Mouse (Mus musculus): ENCODE data around the gene Hint1. TPM values are rescaled to one million over a fixed set of nuclear protein-coding genes. Genes with fewer than 3 reads are reported as not detected.
"Not testable (repeated sequence)": the region's sequence is repeated elsewhere in the genome, so short reads cannot be mapped to it uniquely, and the experiment has no call there.

The Hint1 gene
- 104 and 136 TPM in 2 replicates for total RNA-seq (2017)

DNA sequence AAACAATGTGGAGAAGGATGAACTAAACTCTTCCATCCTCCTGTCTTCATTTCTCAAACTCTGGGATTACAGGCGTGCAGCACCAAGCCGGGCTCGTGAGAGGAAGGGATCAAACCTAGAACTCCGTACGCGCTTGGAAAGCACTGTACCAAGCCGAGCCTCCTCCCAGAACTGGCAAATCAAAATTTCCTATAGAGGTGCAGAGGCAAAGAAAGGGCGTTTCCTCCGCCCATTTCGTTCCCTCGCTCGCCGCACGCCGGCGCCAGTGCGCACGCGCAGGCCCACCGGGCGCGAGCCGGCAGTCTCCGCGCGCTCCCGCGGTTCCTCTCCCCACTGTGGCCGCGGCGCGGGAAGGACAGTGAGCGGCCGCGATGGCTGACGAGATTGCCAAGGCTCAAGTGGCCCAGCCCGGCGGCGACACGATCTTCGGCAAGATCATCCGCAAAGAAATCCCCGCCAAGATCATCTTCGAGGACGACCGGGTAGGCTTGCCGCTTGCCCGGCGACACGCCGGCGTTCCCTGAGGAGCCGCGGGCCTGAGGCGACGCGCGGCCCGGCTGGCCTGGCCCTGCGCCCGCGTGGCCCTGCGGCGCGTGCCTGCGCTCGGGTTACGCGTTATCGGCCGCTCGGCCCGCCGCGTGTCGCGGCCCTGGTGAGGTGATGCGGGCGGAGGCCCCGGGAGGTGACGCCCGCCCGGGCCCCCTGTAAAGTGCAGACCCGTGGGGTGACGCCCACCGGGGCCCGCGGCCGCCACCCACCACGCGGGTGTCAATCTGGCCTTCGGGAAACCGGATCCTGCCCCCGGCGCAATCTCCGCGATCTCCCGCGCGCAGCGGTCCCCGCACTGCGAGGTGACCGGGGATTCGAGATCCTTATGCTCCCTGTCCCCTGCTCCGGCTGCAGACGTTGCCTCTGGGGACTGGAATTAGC, at the start of gene Hint1:
TSS of gene Hint1 (plus strand) at position 265 of the 930 bp plus-strand sequence.
- peak; percentile 71 for ATAC-seq (ENCODE audit: extremely low read depth, insufficient number of reproducible peaks, low FRiP score, poor library complexity, severe bottlenecking)

DNA sequence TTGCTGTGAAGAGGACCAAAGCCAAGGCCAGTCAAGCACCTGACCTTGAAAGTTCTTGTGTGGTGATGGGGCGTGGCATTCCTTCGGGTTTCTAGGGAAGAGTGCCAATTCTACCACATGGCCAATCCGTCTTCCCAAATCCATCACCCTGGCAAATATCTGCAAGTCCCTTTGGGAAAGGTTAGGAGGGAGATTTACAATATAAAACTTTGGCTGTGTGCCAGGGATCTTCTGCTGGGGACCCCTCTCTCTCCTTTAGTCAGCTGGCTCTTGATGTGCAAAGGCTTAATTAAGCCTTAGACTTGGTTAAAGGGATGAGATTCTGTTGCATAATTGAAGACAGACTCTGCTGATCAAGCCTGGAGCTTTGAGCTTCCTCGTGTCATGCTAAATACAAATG, 48.7 kb upstream of the Hint1 start:
- ATAC-seq (ENCODE audit: extremely low read depth, insufficient number of reproducible peaks, low FRiP score, poor library complexity, severe bottlenecking) = no peak

DNA sequence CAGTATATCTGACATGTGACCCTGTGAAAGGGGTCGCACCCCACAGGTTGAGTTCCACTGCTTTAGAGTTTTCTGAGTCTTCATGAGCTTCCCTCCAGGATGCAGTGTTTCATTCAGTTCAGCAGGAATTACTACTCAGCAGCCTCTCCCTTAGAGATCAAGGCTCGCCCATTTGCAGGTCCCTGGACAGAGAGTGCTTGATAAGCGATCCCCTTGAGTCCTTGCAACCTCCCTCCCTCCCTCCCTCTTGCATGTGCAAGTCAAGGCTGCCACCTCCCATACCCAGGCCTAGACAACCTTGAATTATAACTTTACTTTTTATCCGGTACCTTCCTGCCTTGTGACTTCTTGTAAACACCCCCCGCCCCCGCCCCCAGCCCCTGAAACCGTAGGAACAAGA, 46.7 kb upstream of the Hint1 start:
- ATAC-seq (ENCODE audit: extremely low read depth, insufficient number of reproducible peaks, low FRiP score, poor library complexity, severe bottlenecking) = no peak

DNA sequence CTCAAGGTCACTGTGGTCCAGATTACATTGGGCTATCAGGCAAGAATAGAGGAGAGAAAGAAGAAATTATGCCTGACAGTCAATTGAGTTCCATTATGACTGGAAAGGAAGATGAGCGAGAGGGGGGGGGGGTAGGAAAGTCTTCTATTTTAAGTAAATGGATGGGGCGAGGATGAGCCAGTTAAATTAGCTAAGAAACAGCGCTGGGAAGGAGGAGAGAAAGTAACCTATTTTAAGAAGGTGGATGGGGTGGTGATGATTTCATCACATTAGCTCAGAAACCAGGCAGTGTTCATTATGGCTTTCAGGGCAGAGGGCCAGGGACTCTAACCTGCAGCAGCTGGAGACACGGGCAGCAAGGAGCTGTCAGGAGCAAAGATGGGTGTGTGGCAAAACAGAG, 42.7 kb upstream of the Hint1 start:
- ATAC-seq (ENCODE audit: extremely low read depth, insufficient number of reproducible peaks, low FRiP score, poor library complexity, severe bottlenecking) = no peak

DNA sequence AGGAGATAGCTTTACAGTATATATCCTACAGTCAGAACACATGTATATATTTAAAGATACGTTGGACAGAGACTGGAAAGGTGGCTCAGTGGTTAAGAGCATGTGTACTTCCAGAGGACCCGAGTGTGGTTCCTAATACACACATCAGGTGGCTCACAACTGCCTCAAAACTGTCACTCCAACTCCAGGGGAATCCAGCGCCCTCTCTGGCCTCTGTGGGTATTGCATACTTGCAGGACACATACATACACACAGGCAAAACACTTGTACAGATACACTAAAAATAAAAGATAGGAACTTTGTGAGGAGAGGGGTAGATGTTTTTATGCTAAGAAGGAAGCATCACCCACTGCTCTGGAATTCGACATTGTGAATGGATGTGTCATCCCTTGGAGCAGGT, 40.4 kb upstream of the Hint1 start:
- no peak for ATAC-seq (ENCODE audit: extremely low read depth, insufficient number of reproducible peaks, low FRiP score, poor library complexity, severe bottlenecking)

DNA sequence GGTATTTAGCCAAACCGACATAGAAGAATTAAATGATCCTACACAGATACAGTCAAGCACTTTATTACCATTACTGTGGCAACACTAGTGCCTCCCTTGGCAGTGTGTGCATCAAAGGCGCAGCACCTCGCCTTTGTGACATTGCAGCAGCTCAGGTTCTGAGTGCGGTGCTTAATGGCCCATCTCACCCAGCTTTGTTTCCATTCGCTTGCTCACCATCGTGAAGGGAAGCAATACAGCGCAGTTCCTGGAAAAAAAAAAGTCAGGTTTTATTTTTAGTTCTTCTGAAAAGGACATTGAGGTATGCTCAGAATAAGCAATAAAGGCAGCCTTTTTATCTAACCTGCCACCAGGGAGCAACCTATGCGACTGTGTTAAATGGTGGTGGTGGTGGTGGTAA, 39.4 kb upstream of the Hint1 start:
- no peak for ATAC-seq (ENCODE audit: extremely low read depth, insufficient number of reproducible peaks, low FRiP score, poor library complexity, severe bottlenecking)

DNA sequence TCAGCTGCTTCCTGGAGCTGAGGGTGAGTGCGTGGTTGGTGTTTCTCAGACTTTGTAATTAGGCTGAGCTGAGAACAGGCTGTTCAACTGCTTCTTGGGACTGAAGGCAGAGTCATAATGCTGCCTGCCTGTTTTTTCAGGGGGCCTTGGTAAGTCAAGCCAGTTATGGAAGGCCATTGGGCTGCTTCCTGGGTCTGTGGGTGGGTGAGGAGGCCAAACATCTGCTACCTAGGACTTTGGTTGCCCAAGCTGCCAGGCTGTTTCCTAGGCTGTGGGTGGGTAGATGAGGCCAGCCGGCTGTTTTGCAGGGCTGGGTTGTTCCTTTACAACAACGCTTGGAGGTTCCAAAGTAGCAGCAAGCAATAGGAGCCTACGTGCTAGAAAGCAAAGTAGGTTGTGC, 32.4 kb upstream of the Hint1 start:
- no peak for ATAC-seq (ENCODE audit: extremely low read depth, insufficient number of reproducible peaks, low FRiP score, poor library complexity, severe bottlenecking)

DNA sequence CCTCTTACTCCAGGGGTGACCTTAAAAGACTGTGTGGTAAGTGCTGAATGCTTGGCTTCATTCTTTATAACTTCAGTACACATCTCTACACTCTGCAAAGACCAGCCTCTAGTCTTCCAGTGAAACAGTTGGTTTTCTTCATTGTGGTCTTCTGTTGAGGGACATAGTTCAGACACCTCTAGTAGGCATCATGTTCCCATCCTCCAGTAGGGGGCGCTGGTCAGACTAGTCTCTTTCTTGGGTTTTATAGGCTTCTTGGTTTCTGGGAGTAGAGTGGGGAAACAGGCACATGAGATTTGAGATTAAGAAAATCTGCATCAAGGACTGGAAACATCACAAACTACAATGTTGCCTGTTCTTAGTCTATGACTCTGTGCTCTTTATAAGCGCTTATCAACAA, 31.6 kb upstream of the Hint1 start:
- ATAC-seq (ENCODE audit: extremely low read depth, insufficient number of reproducible peaks, low FRiP score, poor library complexity, severe bottlenecking) = no peak

DNA sequence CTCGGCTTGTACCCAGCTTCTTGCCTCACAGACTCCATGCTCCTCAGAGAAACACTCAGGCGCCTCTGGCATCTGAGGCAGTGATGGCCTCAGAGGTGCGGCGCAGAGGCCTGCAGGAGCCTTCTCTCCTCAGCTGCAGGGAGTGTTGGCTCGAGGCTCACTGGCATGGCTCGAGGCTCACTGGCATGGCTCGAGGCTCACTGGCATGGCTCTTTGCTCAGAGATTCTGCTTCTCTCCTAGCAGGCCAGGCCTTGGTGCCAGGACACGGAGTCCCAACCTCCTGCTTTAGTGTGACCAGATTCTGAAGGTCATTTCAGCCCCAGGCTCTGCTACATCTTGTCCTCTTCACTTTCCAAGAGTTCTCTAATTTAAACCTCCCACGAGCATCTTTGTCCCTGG, 30.1 kb upstream of the Hint1 start:
- ATAC-seq (ENCODE audit: extremely low read depth, insufficient number of reproducible peaks, low FRiP score, poor library complexity, severe bottlenecking) = no peak

DNA sequence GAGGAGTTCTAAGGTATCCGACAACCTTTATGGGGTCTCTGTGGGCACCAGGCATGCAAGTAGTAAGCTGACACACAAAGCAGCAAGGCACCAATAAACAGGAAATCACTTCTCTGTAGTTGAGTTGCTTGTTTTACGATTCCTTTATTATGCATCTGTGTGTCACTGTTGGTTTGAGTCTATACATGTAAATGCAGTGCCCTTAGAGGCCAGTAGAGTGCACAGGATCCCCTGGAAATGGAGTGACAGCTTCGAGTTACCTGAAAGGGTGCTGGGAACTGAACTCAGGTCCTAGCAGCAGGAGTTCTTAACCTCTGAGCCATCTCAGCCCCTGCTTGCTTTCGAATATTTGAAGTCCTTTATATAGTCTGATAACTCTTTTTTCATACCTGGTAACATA, 26.5 kb upstream of the Hint1 start:
- ATAC-seq (ENCODE audit: extremely low read depth, insufficient number of reproducible peaks, low FRiP score, poor library complexity, severe bottlenecking) = no peak

DNA sequence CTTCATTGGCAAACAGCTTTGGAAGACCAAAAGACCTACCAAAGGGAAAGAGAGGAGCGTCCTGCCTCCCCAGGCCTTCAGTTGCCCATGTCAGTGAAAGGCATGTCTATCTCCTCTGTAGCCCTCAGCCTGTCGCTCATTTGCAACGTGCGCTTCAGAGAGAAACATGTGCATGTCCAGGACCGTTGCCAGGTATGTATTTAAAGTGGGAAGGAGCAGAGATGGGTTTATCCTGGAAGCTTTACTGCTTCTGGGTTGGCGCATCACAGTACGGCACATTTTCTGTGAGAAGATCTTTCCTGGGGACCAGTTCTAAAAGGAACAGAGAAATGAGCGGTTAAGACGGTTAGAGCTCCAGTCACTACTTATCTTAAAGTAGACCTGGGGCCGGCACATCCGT, 25.3 kb upstream of the Hint1 start:
- ATAC-seq (ENCODE audit: extremely low read depth, insufficient number of reproducible peaks, low FRiP score, poor library complexity, severe bottlenecking) = no peak

DNA sequence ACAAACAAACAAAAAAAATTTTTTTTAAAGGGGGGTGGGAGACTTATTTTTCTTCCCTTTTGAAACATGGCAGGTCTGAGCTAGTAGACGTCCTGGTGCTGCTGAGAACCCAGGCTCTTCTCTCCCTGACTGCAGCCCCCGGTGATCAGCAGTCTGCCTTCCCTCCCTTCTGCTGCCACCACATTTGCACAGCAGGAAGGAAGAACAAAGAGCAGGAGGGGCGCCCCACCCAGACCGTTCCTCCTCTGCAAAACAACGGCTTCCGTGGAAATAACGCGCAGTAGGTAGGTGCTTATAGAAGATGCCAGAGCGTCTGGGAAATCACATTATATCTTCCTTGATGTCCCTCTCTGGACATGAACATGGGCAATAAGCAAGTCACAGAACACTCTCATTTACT, 21.8 kb upstream of the Hint1 start:
- peak; percentile 71 for ATAC-seq (ENCODE audit: extremely low read depth, insufficient number of reproducible peaks, low FRiP score, poor library complexity, severe bottlenecking)

DNA sequence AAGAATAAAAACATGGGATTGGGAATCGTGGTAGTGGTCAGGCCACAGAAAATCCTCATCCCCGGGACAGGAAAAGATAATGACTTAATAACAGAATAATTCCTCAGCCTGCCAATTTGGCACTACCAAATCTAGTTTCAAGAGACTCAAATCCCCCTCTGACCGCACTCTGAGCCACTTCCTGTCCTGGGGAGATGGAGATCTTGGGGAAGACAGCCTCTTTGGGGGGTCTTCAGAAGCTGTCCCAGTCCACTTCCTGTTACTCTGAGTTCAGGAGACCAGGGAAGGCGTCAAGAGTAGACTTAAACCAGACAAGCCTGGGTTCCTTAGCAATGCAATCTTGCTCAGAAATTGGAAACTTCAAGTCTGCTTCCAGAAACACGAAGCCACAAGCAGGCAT, 21.2 kb upstream of the Hint1 start:
- no peak for ATAC-seq (ENCODE audit: extremely low read depth, insufficient number of reproducible peaks, low FRiP score, poor library complexity, severe bottlenecking)

DNA sequence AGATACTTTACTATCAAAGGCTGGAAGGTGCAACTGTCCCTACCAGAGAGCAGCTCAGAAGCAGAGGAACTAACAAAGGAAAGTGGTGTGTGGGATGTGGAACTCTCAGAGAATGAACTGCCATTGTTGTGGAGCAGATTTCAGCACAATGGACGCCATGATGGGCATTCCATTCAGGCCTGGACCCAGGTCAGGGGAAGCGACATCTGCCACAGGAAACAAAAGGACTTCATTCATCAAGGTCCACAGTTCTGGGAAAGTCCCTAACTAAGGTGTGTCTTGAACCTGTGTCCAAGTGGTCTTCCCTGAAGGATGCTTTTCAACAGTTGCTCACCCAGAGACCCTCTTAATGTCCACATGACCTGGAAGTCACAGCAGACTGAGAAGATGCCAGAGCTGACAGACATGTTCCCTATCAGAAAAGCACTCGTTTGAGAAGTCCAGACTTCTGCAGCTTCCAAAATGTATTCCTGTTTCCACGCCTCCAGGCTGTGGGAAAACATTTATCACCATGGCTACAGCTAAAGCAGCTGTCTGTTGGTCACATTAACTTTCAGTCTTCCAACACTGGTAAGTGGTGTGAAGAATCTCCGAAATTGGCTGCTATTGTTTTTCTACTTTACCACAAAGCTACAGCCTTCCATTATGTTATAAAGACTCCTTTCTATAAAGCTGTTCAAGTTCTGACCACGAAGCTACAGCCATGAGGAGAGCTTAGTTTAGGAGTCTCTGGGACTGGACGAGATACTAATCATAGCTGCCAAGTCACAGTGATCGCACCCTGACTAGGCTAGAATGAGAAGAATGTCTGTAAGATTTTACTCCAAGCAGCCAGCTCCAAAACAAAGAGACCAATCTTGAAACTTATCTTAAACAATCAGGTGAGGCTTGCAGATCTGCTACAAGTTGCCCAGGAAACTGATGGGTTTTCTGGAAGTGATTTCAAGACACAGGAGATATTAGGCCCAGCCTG, 20.4 kb upstream of the Hint1 start:
- no peak for ATAC-seq (ENCODE audit: extremely low read depth, insufficient number of reproducible peaks, low FRiP score, poor library complexity, severe bottlenecking)

DNA sequence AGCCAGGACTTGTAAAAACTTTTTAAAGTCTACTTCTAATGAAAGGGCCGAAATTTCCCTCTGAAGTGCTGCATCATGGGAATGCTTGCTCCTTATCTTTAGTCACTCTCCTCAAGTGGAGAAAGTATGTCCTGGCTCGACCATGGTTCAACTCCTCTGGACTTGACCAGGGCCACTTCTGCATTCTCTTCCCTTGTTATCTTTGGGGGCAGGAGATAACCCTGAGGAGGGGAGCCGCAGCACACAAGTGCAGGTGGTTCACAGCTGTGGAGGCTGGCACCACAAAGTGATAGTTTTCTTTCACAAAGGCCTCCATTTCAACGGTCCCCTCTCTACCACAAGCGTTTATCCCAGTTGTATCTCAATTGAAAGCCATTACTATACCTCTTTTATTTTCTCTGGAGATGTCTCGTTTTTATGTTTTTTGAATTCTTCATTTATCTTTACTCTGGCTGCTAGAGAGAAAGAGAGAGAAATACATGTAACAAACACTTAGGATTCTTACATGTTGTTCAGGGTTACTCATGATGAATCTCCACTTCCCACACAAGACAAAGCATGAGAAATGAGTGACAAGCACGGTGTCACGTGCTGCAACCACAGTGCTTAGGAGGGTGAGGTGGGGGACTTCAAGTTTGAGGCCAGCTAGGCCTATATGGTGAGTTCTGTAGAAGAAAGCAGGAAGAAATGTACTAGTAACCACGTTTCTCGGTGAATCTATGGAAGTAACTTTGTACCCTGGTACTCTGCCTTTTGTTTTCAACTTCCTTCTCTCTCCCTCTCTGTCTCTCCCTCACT, 16.0 kb upstream of the Hint1 start:
- ATAC-seq (ENCODE audit: extremely low read depth, insufficient number of reproducible peaks, low FRiP score, poor library complexity, severe bottlenecking) = no peak

DNA sequence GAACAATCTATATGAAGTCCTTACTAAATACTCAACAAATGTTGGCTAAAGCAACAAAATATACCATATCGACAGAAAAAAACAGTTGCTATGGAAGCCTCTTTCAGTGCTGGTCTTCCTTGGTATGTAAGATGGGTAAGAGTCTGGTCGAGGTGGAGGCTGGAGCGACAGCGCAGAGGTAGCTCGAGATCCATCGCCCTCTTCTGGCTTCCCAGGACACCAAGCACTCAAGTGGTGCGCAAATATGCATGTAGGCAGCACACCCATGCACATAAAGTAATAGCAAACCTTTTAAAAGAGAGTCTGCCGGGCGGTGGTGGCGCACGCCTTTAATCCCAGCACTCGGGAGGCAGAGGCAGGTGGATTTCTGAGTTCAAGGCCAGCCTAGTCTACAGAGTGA, 14.5 kb upstream of the Hint1 start:
- ATAC-seq (ENCODE audit: extremely low read depth, insufficient number of reproducible peaks, low FRiP score, poor library complexity, severe bottlenecking) = no peak

DNA sequence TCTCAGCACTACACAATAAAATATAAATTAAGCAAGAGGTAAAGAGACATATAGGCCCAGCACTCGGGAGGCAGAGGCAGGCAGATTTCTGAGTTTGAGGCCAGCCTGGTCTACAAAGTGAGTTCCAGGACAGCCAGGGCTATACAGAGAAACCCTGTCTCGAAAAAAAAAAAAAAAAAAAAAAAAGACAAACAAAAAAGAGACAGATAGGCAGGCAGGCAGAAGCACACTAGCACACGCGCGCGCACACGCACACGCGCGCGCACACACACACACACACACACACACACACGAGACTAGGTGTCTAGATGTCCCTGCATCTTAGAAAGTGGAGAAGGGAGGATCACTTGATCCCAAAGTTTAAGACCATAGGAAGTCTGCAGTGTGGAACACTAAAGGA, 7.3 kb upstream of the Hint1 start:
- ATAC-seq (ENCODE audit: extremely low read depth, insufficient number of reproducible peaks, low FRiP score, poor library complexity, severe bottlenecking) = not testable (repeated sequence)

DNA sequence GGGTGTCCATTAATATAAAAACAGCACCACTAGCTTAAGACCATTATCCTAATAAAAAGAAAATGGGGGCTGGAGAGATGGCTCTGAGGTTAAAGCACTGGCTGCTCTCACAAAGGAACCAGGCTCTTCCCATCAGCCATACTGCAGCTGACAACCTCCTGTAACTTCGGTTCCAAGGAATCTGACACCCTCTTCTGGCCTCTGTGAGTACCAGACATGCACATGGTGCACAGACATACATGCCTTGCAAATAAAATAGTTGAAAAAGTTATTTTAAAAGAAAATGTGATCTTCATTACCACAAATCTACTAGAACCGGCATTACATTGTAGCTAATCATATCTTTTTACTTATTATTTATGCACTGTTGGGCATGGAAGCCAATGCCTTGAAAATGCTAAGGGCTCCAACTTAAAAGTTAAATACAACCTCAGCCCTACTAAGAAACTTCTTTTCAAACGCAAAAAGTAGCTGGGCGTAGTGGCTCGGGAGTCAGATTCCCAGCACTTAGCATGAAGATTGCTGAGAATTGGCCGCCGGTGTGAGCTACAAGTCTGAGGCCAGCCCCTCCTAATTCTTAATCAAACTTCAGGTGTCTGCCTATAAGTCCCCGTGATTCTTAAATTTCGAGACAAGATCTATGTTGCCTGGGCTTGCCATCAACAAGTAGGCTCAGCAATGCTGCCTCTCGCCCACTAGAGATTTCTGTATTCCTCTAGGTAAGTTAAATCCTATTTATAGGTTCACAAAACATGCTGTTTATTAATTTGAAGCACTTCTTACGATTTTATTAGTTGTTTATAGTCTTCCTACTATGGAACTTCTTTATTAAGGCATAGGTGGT, 6.6 kb upstream of the Hint1 start:
- ATAC-seq (ENCODE audit: extremely low read depth, insufficient number of reproducible peaks, low FRiP score, poor library complexity, severe bottlenecking) = no peak

All from neutrophil, adult 5-6 weeks (primary cell).